Mouse (Mus musculus) heart, embryonic 16.5 days (tissue): ENCODE results near the gene Gm20388. TPM values are rescaled to one million over a fixed set of nuclear protein-coding genes. Genes with fewer than 3 reads are reported as not detected.

Experiments used
- ATAC-seq: fragments of 200-750 bp; cut with Nextera tagmentation; replicated peaks from 2 replicates; pipeline ENCODE4 v1.8.0; 2017; ENCODE audit warnings: moderate number of reproducible peaks; ENCODE audit not compliant: insufficient read depth, low FRiP score; ENCODE audit errors: extremely low read depth
- H3K27ac ChIP-seq: fragments of 300-500 bp; sonication (generic); 2 replicates; pipeline ENCODE4 v1.5.1; 2014; ENCODE audit warnings: mild to moderate bottlenecking, low read length, control low read depth, moderate library complexity
- H3K27me3 ChIP-seq: fragments of 300-500 bp; sonication (generic); 2 replicates; pipeline ENCODE4 v1.6.1; 2014; ENCODE audit warnings: low read length, mixed read lengths; ENCODE audit not compliant: control insufficient read depth, insufficient read depth
- H3K36me3 ChIP-seq: fragments of 300-500 bp; sonication (generic); 2 replicates; pipeline ENCODE4 v1.6.1; 2014; ENCODE audit not compliant: control insufficient read depth, insufficient read depth
- H3K4me1 ChIP-seq: fragments of 300-500 bp; sonication (generic); 2 replicates; pipeline ENCODE4 v1.6.1; 2014; ENCODE audit warnings: low read length, mixed read lengths; ENCODE audit not compliant: control insufficient read depth, insufficient read depth
- H3K4me2 ChIP-seq: fragments of 300-500 bp; sonication (generic); 2 replicates; pipeline ENCODE4 v1.6.1; 2014; ENCODE audit warnings: low read depth, mild to moderate bottlenecking, control low read depth, low read length
- H3K4me3 ChIP-seq: fragments of 300-500 bp; sonication (generic); 2 replicates; pipeline ENCODE4 v1.5.1; 2014; ENCODE audit warnings: mild to moderate bottlenecking, control low read depth, low read length
- H3K9ac ChIP-seq: fragments of 300-500 bp; sonication (generic); 2 replicates; pipeline ENCODE4 v1.6.1; 2014; ENCODE audit warnings: low read length, control low read depth
- H3K9me3 ChIP-seq: fragments of 300-500 bp; sonication (generic); replicated peaks from 2 replicates; pipeline ENCODE4 v1.6.1; 2016; ENCODE audit warnings: low read length; ENCODE audit not compliant: control insufficient read depth
- WGBS: fragments of 180-500 bp; shearing (Covaris S2); extraction: QIAGEN DNeasy Blood & Tissue Kit; methylation state at CpG from one replicate; pipeline ENCODE4 v1.1.7; 2014; 5-methylcytosine and 5-hydroxymethylcytosine counted together
- polyA plus RNA-seq: library from polyadenylated mRNA; unstranded; fragments of >200 nt; fragmentation: Nextera tagmentation; extraction: Ambion mirVana; gene quantifications from 2 replicates; pipeline ENCODE4 v1.2.1, GENCODE M21; 2015

Gene Gm20388
- polyA plus RNA-seq, 1 experiment from 2014 or later, result 4.5 TPM

- Histone ChIP-seq H3K4me1 (peaks cover 45% of the 10 kb centered on the region), H3K36me3 (no peaks in the 10 kb centered on the region), H3K9me3 (no peaks in the 10 kb centered on the region), H3K4me3 (no peak overlapping the region), H3K9ac (peak overlapping the region; percentile 58), H3K27ac (peak overlapping the region; percentile 85), H3K27me3 (peaks cover 3% of the 10 kb centered on the region; the same call in 1 of the 2 replicates), H3K4me2 (peak overlapping the region; percentile 39)
- whole genome bisulfite sequencing, result 24% methylated on average over 6 of the region's 6 CpGs
- peak; percentile 28; the same call in 1 of the 2 replicates for ATAC-seq
Measured at GRCm38 (mm10) chr8:120119931-120120330, 209.3 kb downstream of the Gm20388 start.

- peak overlapping the region; percentile 0; the same call in 1 of the 2 replicates for H3K27ac ChIP-seq
- H3K27me3 ChIP-seq, result no peaks in the 10 kb centered on the region
- H3K36me3 ChIP-seq, result no peaks in the 10 kb centered on the region
- no peaks in the 10 kb centered on the region for H3K9me3 ChIP-seq
- peaks cover 52% of the 10 kb centered on the region for H3K4me1 ChIP-seq
- no peak for ATAC-seq
- H3K4me2 ChIP-seq, result no peak overlapping the region; the same call in 1 of the 2 replicates
- WGBS, result 45% methylated on average over 5 of the region's 5 CpGs
- no peak overlapping the region for H3K4me3 ChIP-seq
- no peak overlapping the region for H3K9ac ChIP-seq
Measured at GRCm38 (mm10) chr8:120120951-120121350, 210.3 kb downstream of the Gm20388 start.

DNA sequence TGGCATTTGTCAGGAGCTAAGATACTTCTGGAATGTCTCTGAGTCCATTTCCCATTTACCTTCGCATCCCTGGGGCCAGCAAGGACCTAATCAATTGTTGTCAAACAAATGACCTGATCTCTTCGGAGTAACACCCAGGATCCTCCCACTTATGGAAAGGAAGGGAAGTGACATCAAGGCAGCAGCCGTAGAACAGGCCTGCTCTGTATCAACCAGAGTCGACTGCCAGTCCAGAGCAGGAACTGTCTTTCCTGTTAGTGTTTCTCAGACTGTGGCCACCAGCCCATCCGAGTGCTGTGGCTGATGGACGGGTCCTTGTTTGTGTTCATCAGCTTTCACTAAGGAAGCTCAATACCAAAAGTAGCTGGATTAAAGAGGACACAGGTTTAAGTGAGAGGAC lies 213.6 kb downstream of the Gm20388 start:
- Histone ChIP-seq H3K27ac (peak overlapping the region; percentile 58), H3K4me1 (peaks cover 65% of the 10 kb centered on the region), H3K4me2 (no peak overlapping the region), H3K9ac (no peak overlapping the region), H3K4me3 (no peak overlapping the region), H3K27me3 (no peaks in the 10 kb centered on the region), H3K9me3 (0 out of 2 replicates have a peak, but pooled peaks cover 4% of the 10 kb centered on the region), H3K36me3 (no peaks in the 10 kb centered on the region)
- ATAC-seq, result no peak
- 18% methylated on average over 6 of the region's 6 CpGs for WGBS

DNA sequence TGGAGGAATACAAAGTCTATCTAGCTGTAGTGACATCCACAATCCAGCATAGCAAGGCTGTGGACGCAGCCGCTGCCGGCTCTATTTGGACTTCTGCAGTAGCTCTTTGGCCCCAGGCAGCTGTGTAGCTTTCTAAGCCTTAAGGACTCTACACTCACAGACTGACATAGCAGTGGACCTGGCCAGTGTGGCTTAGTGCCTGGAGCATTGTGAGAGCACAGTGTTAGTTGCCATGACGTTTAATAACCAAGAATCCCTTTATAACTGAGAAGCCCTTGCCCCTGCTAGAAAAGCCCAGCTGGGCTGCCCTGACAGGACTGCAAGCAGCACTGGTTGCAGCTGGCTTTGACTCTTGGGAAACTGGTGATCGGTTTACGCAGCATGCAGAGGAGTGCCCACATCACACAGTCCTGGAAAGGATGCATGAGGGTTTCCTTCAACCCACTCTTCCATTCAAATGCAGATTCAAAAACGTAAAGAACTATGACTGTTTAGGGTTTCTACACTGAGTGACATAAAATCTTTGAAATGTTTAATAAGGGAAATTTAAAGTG lies 214.3 kb downstream of the Gm20388 start:
- Histone ChIP-seq H3K9ac (no peak overlapping the region), H3K27me3 (no peaks in the 10 kb centered on the region), H3K4me2 (no peak overlapping the region), H3K9me3 (0 out of 2 replicates have a peak, but pooled peaks cover 4% of the 10 kb centered on the region), H3K27ac (peak overlapping the region; percentile 58), H3K4me3 (no peak overlapping the region), H3K4me1 (peaks cover 64% of the 10 kb centered on the region), H3K36me3 (no peaks in the 10 kb centered on the region)
- no peak for ATAC-seq
- WGBS, result 70% methylated on average over 7 of the region's 7 CpGs

DNA sequence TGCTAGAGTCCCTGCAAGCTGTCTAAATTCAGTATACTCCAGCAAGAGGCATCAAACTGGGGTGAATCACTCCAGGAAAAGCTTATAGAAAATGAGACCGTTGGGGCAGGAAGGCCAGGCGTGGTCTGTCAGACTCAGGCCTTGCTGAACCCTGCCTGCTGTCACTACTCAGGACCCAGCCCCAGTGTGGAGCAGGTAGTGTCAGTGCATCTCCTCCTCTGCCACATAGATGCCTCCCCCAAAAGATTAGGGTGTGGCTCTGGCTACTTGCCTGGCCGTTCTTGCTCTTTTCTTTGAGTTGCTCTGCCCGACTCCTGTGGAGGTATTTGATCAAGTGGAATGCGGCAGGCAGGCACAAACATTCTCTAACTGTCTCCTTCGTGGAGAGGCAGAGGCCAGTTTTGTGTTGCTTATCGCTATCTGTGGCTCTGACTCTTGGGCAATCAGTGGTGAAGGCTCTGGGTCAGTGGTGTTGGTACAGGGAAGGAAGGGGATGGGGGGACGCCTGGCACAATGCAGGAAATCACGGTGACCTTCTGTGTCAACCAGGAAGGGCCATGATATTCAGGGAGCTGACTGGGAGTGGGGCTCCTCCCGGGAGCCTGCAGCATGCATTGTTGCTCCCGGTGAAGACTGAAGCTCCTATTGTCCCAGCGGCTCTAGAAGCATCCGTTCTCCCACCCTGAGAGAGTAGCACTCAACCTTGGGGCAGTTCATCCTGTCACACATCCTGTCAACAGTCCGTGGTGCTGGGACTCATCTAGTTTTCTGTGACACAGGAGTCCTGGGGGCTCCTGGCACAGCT lies 215.9 kb downstream of the Gm20388 start:
- H3K36me3 ChIP-seq, result no peaks in the 10 kb centered on the region
- 0 out of 2 replicates have a peak, but pooled peaks cover 4% of the 10 kb centered on the region for H3K9me3 ChIP-seq
- H3K4me2 ChIP-seq, result peak overlapping the region; percentile 48
- H3K27ac ChIP-seq, result peak overlapping the region; percentile 88
- H3K4me3 ChIP-seq, result no peak overlapping the region
- no peaks in the 10 kb centered on the region for H3K27me3 ChIP-seq
- H3K4me1 ChIP-seq, result peaks cover 55% of the 10 kb centered on the region
- peak; percentile 75 for ATAC-seq
- 16% methylated on average over 14 of the region's 14 CpGs for WGBS
- peak overlapping the region; percentile 55 for H3K9ac ChIP-seq

GRCm38 (mm10) chr8:120129547-120129946 lies 218.9 kb downstream of the Gm20388 start:
- Histone ChIP-seq H3K27me3 (no peaks in the 10 kb centered on the region), H3K36me3 (no peaks in the 10 kb centered on the region), H3K27ac (no peak overlapping the region), H3K9ac (no peak overlapping the region), H3K4me3 (no peak overlapping the region), H3K9me3 (0 out of 2 replicates have a peak, but pooled peaks cover 4% of the 10 kb centered on the region), H3K4me1 (peaks cover 39% of the 10 kb centered on the region), H3K4me2 (no peak overlapping the region)
- whole genome bisulfite sequencing, result 79% methylated on average over 4 of the region's 4 CpGs
- ATAC-seq, result no peak

- Histone ChIP-seq H3K4me1 (peaks cover 27% of the 10 kb centered on the region), H3K9me3 (0 out of 2 replicates have a peak, but pooled peaks cover 4% of the 10 kb centered on the region), H3K4me3 (no peak overlapping the region), H3K9ac (no peak overlapping the region), H3K27ac (no peak overlapping the region), H3K27me3 (no peaks in the 10 kb centered on the region), H3K4me2 (no peak overlapping the region), H3K36me3 (no peaks in the 10 kb centered on the region)
- ATAC-seq, result no peak
- WGBS, result 76% methylated on average over 8 of the region's 8 CpGs
Measured at GRCm38 (mm10) chr8:120131158-120131557, 220.5 kb downstream of the Gm20388 start.

DNA sequence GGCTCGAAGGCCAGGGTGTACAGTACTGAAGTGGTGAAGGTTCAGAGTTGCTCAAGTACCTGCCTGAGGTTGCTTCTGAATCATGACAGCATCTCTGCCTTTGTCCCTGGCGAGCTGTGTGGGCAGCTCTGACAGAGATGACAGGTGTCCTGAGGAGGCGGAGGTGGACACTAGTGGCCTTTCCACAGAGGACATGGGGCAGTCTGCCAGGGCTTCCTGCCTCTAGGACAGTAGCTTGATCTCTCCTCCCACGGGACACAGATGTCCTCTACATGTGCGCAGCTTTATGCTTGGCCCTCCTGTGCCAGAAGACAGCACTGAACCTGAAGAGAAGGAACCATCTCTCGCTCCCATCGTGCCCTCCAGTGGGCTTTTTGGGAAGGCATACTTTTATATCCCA lies 222.5 kb downstream of the Gm20388 start:
- Histone ChIP-seq H3K9me3 (0 out of 2 replicates have a peak, but pooled peaks cover 4% of the 10 kb centered on the region), H3K27me3 (no peaks in the 10 kb centered on the region), H3K36me3 (no peaks in the 10 kb centered on the region), H3K4me1 (peaks cover 14% of the 10 kb centered on the region), H3K9ac (no peak overlapping the region), H3K27ac (no peak overlapping the region), H3K4me2 (no peak overlapping the region), H3K4me3 (no peak overlapping the region)
- WGBS, result 73% methylated on average over 7 of the region's 7 CpGs
- no peak for ATAC-seq

- no peaks in the 10 kb centered on the region for H3K27me3 ChIP-seq
- H3K27ac ChIP-seq, result no peak overlapping the region
- 87% methylated on average over 7 of the region's 7 CpGs for WGBS
- no peak overlapping the region for H3K4me3 ChIP-seq
- H3K4me1 ChIP-seq, result peaks cover 16% of the 10 kb centered on the region
- H3K9ac ChIP-seq, result no peak overlapping the region
- ATAC-seq, result no peak
- no peaks in the 10 kb centered on the region for H3K36me3 ChIP-seq
- no peak overlapping the region for H3K4me2 ChIP-seq
- no peaks in the 10 kb centered on the region for H3K9me3 ChIP-seq
Measured at GRCm38 (mm10) chr8:120135687-120136086, 225.0 kb downstream of the Gm20388 start.
